Mouse (Mus musculus) limb, embryonic 11.5 days (tissue): ENCODE measurements around the gene Mylk2. TPM values are rescaled to one million over a fixed set of nuclear protein-coding genes. Genes with fewer than 3 reads are reported as not detected.
A peak's percentile ranks its signal among the peaks of the same experiment; 100 is the strongest.

Experiments
- ATAC-seq: fragments of 200-750 bp; cut with Nextera tagmentation; 2 replicates; pipeline ENCODE4 v1.8.0; 2017; ENCODE audit warnings: low read depth; ENCODE audit not compliant: insufficient number of reproducible peaks, low FRiP score, low TSS enrichment
- DNase-seq: peaks from one replicate; pipeline ENCODE4 v3.0.0-alpha.2; 2015; ENCODE audit warnings: low spot score
- H3K27ac ChIP-seq: fragments of 300-500 bp; sonication (generic); replicated peaks from 2 replicates; pipeline ENCODE4 v1.5.1; 2014; ENCODE audit warnings: low read depth, mild to moderate bottlenecking, low read length
- H3K27me3 ChIP-seq: fragments of 300-500 bp; sonication (generic); 2 replicates; pipeline ENCODE4 v1.6.1; 2014; ENCODE audit warnings: mild to moderate bottlenecking, low read length, mixed read lengths; ENCODE audit not compliant: control insufficient read depth, insufficient read depth
- H3K36me3 ChIP-seq: fragments of 300-500 bp; sonication (generic); 2 replicates; pipeline ENCODE4 v1.6.1; 2014; ENCODE audit warnings: mild to moderate bottlenecking, low read length, moderate library complexity, mixed read lengths; ENCODE audit not compliant: control insufficient read depth, insufficient read depth
- H3K4me1 ChIP-seq: fragments of 300-500 bp; sonication (generic); 2 replicates; pipeline ENCODE4 v1.6.1; 2014; ENCODE audit warnings: low read length, mixed read lengths; ENCODE audit not compliant: control insufficient read depth, insufficient read depth
- H3K4me2 ChIP-seq: fragments of 300-500 bp; sonication (generic); 2 replicates; pipeline ENCODE4 v1.6.1; 2014; ENCODE audit warnings: low read depth, mild to moderate bottlenecking, moderate library complexity; ENCODE audit not compliant: severe bottlenecking
- H3K4me3 ChIP-seq: fragments of 300-500 bp; sonication (generic); 2 replicates; pipeline ENCODE4 v1.5.1; 2014; ENCODE audit warnings: low read depth, low read length
- H3K9ac ChIP-seq: fragments of 300-500 bp; sonication (generic); 2 replicates; pipeline ENCODE4 v1.6.1; 2014; ENCODE audit warnings: mild to moderate bottlenecking, low read length
- H3K9me3 ChIP-seq: fragments of 300-500 bp; sonication (generic); 2 replicates; pipeline ENCODE4 v1.6.1; 2016; ENCODE audit warnings: low read length; ENCODE audit not compliant: control insufficient read depth
- WGBS: fragments of 180-500 bp; shearing (Covaris S2); extraction: QIAGEN DNeasy Blood & Tissue Kit; methylation state at CpG from one replicate; pipeline ENCODE4 v1.1.7; 2014; 5-methylcytosine and 5-hydroxymethylcytosine counted together
- microRNA-seq: library from miRNA; unstranded; fragments of <30 nt; microRNA quantifications from one replicate; pipeline ENCODE4, GENCODE M21; 2016
- polyA plus RNA-seq: library from polyadenylated mRNA; unstranded; fragments of >200 nt; fragmentation: Nextera tagmentation; extraction: Ambion mirVana; gene quantifications from 2 replicates; pipeline ENCODE4 v1.2.1, GENCODE M21; 2014

The Mylk2 gene
- polyA plus RNA-seq, 1 experiment from 2014 or later, result not detected

DNA sequence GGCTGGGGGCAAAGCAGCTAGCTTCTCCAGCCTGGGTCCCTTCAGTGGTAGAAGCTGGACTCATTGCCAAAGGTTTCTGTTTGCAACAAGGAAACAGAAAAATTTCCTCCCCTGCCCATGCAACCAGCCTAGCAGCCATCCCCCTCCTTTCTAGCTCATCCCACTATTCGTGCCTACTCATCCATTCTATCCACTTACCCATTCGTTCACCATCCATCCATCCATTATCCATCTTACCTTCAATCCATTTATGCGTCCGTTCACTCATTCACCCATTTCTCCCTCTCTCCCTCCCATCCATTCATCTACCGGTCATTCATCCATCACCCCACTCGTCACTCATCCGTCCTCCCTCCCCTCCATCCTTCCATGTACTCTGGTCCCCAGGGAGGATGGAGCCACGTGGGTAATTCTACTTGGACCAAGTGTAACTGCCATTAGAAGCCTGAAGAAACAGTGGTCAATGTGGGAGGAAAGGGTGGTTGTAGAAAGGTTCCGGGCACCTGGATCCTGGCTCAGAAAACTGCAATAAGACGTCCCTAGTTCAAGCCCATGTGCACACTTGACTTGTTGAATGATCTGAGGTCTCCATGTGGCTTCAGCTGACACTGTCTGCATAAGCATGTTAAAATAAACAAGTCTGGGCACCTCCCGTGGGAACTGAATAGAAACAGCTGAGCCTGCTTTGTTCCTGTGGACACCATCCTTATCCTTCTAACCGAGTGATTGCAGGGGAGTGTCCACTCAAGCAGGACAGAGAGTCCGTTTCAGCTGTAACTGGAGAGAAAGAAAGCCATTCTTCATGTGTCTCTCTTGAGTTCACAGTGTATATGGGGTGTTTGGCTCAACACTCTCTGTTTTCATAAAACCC lies 40.9 kb downstream of the Mylk2 start:
- H3K27me3 ChIP-seq, result peaks cover 24% of the 10 kb centered on the region
- no peak overlapping the region for H3K27ac ChIP-seq
- H3K4me1 ChIP-seq, result 0 out of 2 replicates have a peak, but pooled peaks cover 4% of the 10 kb centered on the region
- WGBS, result 26% methylated on average over 13 of the region's 13 CpGs
- H3K4me2 ChIP-seq, result peak overlapping the region; percentile 99
- peak overlapping the region; percentile 22 for H3K9ac ChIP-seq
- H3K9me3 ChIP-seq, result no peaks in the 10 kb centered on the region
- H3K4me3 ChIP-seq, result peak overlapping the region; percentile 59
- no peak for DNase-seq
- no peak for ATAC-seq
- no peaks in the 10 kb centered on the region for H3K36me3 ChIP-seq

DNA sequence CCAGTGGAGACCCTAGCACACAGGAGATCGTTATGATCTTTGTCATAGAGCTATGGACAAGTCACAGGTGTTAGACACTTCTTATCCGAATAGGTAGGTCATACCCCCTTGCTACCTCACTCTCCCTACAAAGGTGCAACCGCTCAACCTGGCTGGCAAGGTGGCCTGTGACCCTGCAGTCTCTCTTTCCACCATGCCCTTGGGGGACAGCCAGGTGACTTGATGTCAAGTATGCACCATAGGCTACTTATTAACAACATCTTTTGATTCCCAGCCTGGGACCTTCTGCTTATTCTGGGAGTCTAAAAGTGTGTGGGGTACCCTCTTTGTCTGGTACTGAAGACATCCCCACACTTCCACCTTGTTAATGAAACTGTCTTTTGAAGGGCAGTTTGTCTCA lies 47.0 kb downstream of the Mylk2 start:
- DNase-seq, result no peak
- H3K9ac ChIP-seq, result no peak overlapping the region
- 75% methylated on average over 3 of the region's 3 CpGs for WGBS
- no peak for ATAC-seq
- H3K4me1 ChIP-seq, result 0 out of 2 replicates have a peak, but pooled peaks cover 2% of the 10 kb centered on the region
- H3K4me3 ChIP-seq, result no peak overlapping the region
- no peaks in the 10 kb centered on the region for H3K36me3 ChIP-seq
- no peaks in the 10 kb centered on the region for H3K27me3 ChIP-seq
- no peak overlapping the region for H3K27ac ChIP-seq
- H3K9me3 ChIP-seq, result no peaks in the 10 kb centered on the region
- no peak overlapping the region for H3K4me2 ChIP-seq

GRCm38 (mm10) chr2:152962091-152962793 lies 51.1 kb downstream of the Mylk2 start, which contains the start of gene Ttll9:
Ttll9 (plus strand) TSS chr2:152962485.
- Histone ChIP-seq H3K4me1 (no peaks in the 10 kb centered on the region), H3K4me3 (peak within 1 kb of the TSS; percentile 39), H3K9ac (no peak within 1 kb of the TSS), H3K9me3 (no peaks in the 10 kb centered on the region), H3K36me3 (no peaks in the 10 kb centered on the region), H3K4me2 (peak within 1 kb of the TSS; percentile 68), H3K27me3 (no peaks in the 10 kb centered on the region), H3K27ac (no peak within 1 kb of the TSS)
- 3% methylated on average over 34 of the region's 34 CpGs for WGBS
- ATAC-seq (peak; percentile 90), DNase-seq (peak; percentile 83)

- Histone ChIP-seq H3K9ac (no peak overlapping the region), H3K4me1 (no peaks in the 10 kb centered on the region), H3K27ac (no peak overlapping the region), H3K4me2 (no peak overlapping the region), H3K9me3 (no peaks in the 10 kb centered on the region), H3K4me3 (no peak overlapping the region), H3K27me3 (no peaks in the 10 kb centered on the region), H3K36me3 (no peaks in the 10 kb centered on the region)
- 71% methylated on average over 4 of the region's 4 CpGs for WGBS
- DNase-seq (no peak), ATAC-seq (no peak)
Measured at GRCm38 (mm10) chr2:152965555-152965954, 54.4 kb downstream of the Mylk2 start.

Small RNAs within 50 kb of the gene (microRNA-seq; reads per million reads assigned to microRNA genes)
- 1.2 reads per million for gene Mir5622

Other genes with a start within 250 kb of the Mylk2 start
- gene H13, start 241.9 kb upstream of the Mylk2 start, polyA plus RNA-seq, result 123 and 126 TPM in 2 replicates
- gene Mcts2, start 224.3 kb upstream of the Mylk2 start, polyA plus RNA-seq, result 37.1 and 38.5 TPM in 2 replicates
- gene Id1, start 175.1 kb upstream of the Mylk2 start, polyA plus RNA-seq, result 221 and 248 TPM in 2 replicates
- 18.5 and 22.3 TPM in 2 replicates for gene Cox4i2, start 157.2 kb upstream of the Mylk2 start, polyA plus RNA-seq
- gene Bcl2l1, start 79.6 kb upstream of the Mylk2 start, polyA plus RNA-seq, result 109 and 110 TPM in 2 replicates
- 172 and 182 TPM in 2 replicates for gene Tpx2, start 63.4 kb upstream of the Mylk2 start, polyA plus RNA-seq
- gene Foxs1, start 21.9 kb downstream of the Mylk2 start, polyA plus RNA-seq, result 0.29 and 0.38 TPM in 2 replicates
- gene Dusp15, start 40.3 kb downstream of the Mylk2 start, polyA plus RNA-seq, result 0.37 and 1.0 TPM in 2 replicates
- 0.35 and 0.62 TPM in 2 replicates for gene Ttll9, start 51.1 kb downstream of the Mylk2 start, polyA plus RNA-seq
- gene Pdrg1, start 104.1 kb downstream of the Mylk2 start, polyA plus RNA-seq, result 59.0 and 63.0 TPM in 2 replicates
- not detected in 2 replicates for gene Xkr7, start 120.5 kb downstream of the Mylk2 start, polyA plus RNA-seq
- gene Ccm2l, start 154.6 kb downstream of the Mylk2 start, polyA plus RNA-seq, result 1.0 and 1.4 TPM in 2 replicates
- 1.4 TPM in 2 replicates for gene Hck, start 197.1 kb downstream of the Mylk2 start, polyA plus RNA-seq
- gene Tm9sf4, start 250.0 kb downstream of the Mylk2 start, polyA plus RNA-seq, result 79.7 and 97.5 TPM in 2 replicates